8 mouse cellular contexts compared by ENCODE assay signal in the genomic region with DNA sequence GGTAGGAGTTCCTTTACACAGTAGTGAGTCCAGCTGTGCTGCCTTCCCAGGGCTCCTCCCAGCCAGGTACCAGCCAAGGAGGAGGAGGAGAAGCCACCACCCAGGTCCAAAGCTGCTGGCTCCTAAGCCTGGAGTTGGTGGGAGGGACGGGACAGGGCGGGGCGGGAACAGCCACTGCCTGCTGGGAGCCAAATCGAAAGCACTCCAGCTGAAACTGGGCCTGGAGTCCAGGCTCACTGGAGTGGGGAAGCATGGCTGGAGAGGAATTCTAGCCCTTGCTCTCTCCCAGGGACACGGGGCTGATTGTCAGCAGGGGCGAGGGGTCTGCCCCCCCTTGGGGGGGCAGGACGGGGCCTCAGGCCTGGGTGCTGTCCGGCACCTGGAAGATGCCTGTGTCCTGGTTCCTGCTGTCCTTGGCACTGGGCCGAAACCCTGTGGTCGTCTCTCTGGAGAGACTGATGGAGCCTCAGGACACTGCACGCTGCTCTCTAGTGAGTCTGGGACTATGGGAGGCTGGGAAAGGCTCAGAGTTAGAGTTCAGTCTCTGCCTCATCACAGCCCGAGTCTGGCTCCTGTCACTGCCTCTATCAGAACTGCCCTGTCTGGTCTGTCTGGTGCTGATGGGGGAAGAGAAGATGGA. TPM values are rescaled to one million over a fixed set of nuclear protein-coding genes. Genes with fewer than 3 reads are reported as not detected.
A peak's percentile ranks its signal among the peaks of the same experiment; 100 is the strongest.
DNase-seq lines count a peak whose midpoint lies in the region; ATAC-seq and TF ChIP-seq lines count a peak whose summit lies in the region.

Gene Il17rc, plus strand, starts transcription at position 131 of the 640 bp plus-strand sequence.

- H3K4me2 ChIP-seq in midbrain, embryonic 11.5 days, result no peak within 1 kb of the TSS
- no peak within 1 kb of the TSS; the same call in 1 of the 2 replicates for H3K4me2 ChIP-seq in midbrain, embryonic 14.5 days (ENCODE audit: low read length)
- peak within 1 kb of the TSS; percentile 14; the same call in 1 of the 2 replicates for H3K4me2 ChIP-seq in neural tube, embryonic 13.5 days

- intact Hi-C loops in heart, postnatal 14 days (cut with DNase I), result no loop called here
- intact Hi-C loops in left cerebral cortex, postnatal 36 days (cut with DNase I), result no loop called here

- H3K9ac ChIP-seq in midbrain, embryonic 11.5 days (ENCODE audit: low read length), result 0 out of 2 replicates have a peak within 1 kb of the TSS, but pooled peaks have one; percentile 20
- no peak within 1 kb of the TSS for H3K9ac ChIP-seq in midbrain, embryonic 14.5 days (replicated peaks; ENCODE audit: low read length)
- no peak within 1 kb of the TSS for H3K9ac ChIP-seq in neural tube, embryonic 13.5 days

- H3K4me3 ChIP-seq in midbrain, embryonic 11.5 days (ENCODE audit: low read depth, low read length), result no peak within 1 kb of the TSS
- no peak within 1 kb of the TSS for H3K4me3 ChIP-seq in midbrain, embryonic 14.5 days (replicated peaks; ENCODE audit: low read depth, low read length)
- peak within 1 kb of the TSS; percentile 28 for H3K4me3 ChIP-seq in embryonic fibroblast, embryonic 13.5 days (ENCODE audit: insufficient read depth, low read length)
- H3K4me3 ChIP-seq in neural tube, embryonic 13.5 days, result no peak within 1 kb of the TSS

- H3K27me3 ChIP-seq in midbrain, embryonic 11.5 days (ENCODE audit: control insufficient read depth, insufficient read depth, low read length), result peaks cover 19% of the 10 kb centered on the region
- peaks cover 20% of the 10 kb centered on the region for H3K27me3 ChIP-seq in midbrain, embryonic 14.5 days (ENCODE audit: control insufficient read depth, insufficient read depth, low read length)
- H3K27me3 ChIP-seq in neural tube, embryonic 13.5 days, result peaks cover 36% of the 10 kb centered on the region

- TF ChIP-seq POLR2A in embryonic fibroblast, embryonic 13.5 days (IDR thresholded peaks at IDR 0.05; ENCODE audit: low read depth, low read length), result peak; percentile 92

- peak; percentile 90 for DNase-seq in midbrain, embryonic 11.5 days (ENCODE audit: low spot score, missing footprints)
- DNase-seq in midbrain, embryonic 14.5 days, result no peak
- DNase-seq in heart, postnatal 14 days, result peak; percentile 69 to 74
- DNase-seq in kidney, postnatal 4 days, result peak; percentile 73 to 85
- DNase-seq in thymus, adult 18-20 months, result no peak
- no peak for DNase-seq in left cerebral cortex, postnatal 36 days (ENCODE audit: low spot score in 2 of 2)

- ATAC-seq in midbrain, embryonic 11.5 days (ENCODE audit: low FRiP score), result no peak
- no peak for ATAC-seq in midbrain, embryonic 14.5 days (ENCODE audit: low FRiP score, low TSS enrichment)
- ATAC-seq in neural tube, embryonic 13.5 days (ENCODE audit: low read depth), result no peak

- no peaks in the 10 kb centered on the region for H3K9me3 ChIP-seq in midbrain, embryonic 11.5 days (ENCODE audit: control insufficient read depth, low read length)
- H3K9me3 ChIP-seq in midbrain, embryonic 14.5 days (ENCODE audit: control insufficient read depth, low read length), result no peaks in the 10 kb centered on the region
- H3K9me3 ChIP-seq in neural tube, embryonic 13.5 days, result no peaks in the 10 kb centered on the region

- TF ChIP-seq CTCF in embryonic fibroblast, embryonic 13.5 days (IDR thresholded peaks at IDR 0.05; ENCODE audit: borderline replicate concordance, insufficient read depth, low read length), result no peak

- WGBS in midbrain, embryonic 11.5 days, result 17% methylated on average over 12 of the region's 12 CpGs
- 17% methylated on average over 12 of the region's 12 CpGs for WGBS in midbrain, embryonic 14.5 days
- 23% methylated on average over 12 of the region's 12 CpGs for WGBS in neural tube, embryonic 13.5 days

- H3K27ac ChIP-seq in midbrain, embryonic 11.5 days (ENCODE audit: low read depth, low read length), result no peak within 1 kb of the TSS
- no peak within 1 kb of the TSS for H3K27ac ChIP-seq in midbrain, embryonic 14.5 days (replicated peaks; ENCODE audit: low read depth, low read length)
- H3K27ac ChIP-seq in embryonic fibroblast, embryonic 13.5 days (ENCODE audit: insufficient read depth, low read length), result peak within 1 kb of the TSS; percentile 5; the same call in 1 of the 2 replicates
- H3K27ac ChIP-seq in neural tube, embryonic 13.5 days (replicated peaks), result no peak within 1 kb of the TSS

- no peaks in the 10 kb centered on the region for H3K36me3 ChIP-seq in midbrain, embryonic 11.5 days (ENCODE audit: control insufficient read depth, insufficient read depth, low read length)
- no peaks in the 10 kb centered on the region for H3K36me3 ChIP-seq in midbrain, embryonic 14.5 days (ENCODE audit: control insufficient read depth, insufficient read depth, low read length)
- no peaks in the 10 kb centered on the region for H3K36me3 ChIP-seq in neural tube, embryonic 13.5 days

- H3K4me1 ChIP-seq in midbrain, embryonic 11.5 days (ENCODE audit: control insufficient read depth, insufficient read depth, low read length), result peaks cover 4% of the 10 kb centered on the region
- peaks cover 7% of the 10 kb centered on the region for H3K4me1 ChIP-seq in midbrain, embryonic 14.5 days (ENCODE audit: control insufficient read depth, insufficient read depth, low read length)
- 0 out of 2 replicates have a peak, but pooled peaks cover 2% of the 10 kb centered on the region for H3K4me1 ChIP-seq in embryonic fibroblast, embryonic 13.5 days (ENCODE audit: control insufficient read depth, insufficient read depth, low read length)
- peaks cover 22% of the 10 kb centered on the region for H3K4me1 ChIP-seq in neural tube, embryonic 13.5 days (replicated peaks)

RNA-seq across cellular contexts. Expression of gene Il17rc, which starts in this region (rescaled TPM):
- polyA plus RNA-seq in midbrain, embryonic 11.5 days (2014; fragmentation: Nextera tagmentation; extraction: Ambion mirVana), result 2.7 and 3.1 TPM in 2 replicates
- polyA plus RNA-seq in midbrain, embryonic 14.5 days (2014; fragmentation: Nextera tagmentation; extraction: Ambion mirVana), result 0.77 and 0.93 TPM in 2 replicates
- 20.7 and 23.5 TPM in 2 replicates for polyA plus RNA-seq in embryonic fibroblast, embryonic 13.5 days (2011; ENCODE audit: insufficient read length, low read depth, missing spikeins)
- 1 to 10 TPM; 8.7 to 8.9 TPM for total RNA-seq in heart, postnatal 14 days (2021)
- polyA plus RNA-seq in neural tube, embryonic 13.5 days (2015; fragmentation: Nextera tagmentation; extraction: Ambion mirVana), result 2.1 and 2.9 TPM in 2 replicates
- 1 to 10 TPM; 4.7 to 5.3 TPM for total RNA-seq in left cerebral cortex, postnatal 36 days (2021)

Comparison
In these comparisons a context has a peak if more than half of its experiments do, and no peak if none do; other contexts are left out.
1. DNase-seq: peak in midbrain, embryonic 11.5 days (single experiment), heart, postnatal 14 days (2 of 2) and kidney, postnatal 4 days (2 of 2); none in midbrain, embryonic 14.5 days (single experiment), thymus, adult 18-20 months (0 of 2) and left cerebral cortex, postnatal 36 days (0 of 2).